Mouse (Mus musculus) retina, embryonic 14.5 days (tissue): ENCODE measurements around the gene Rpl23a.
A peak's percentile ranks its signal among the peaks of the same experiment; 100 is the strongest.

Source experiments
- DNase-seq: peaks from one replicate; pipeline ENCODE4 v3.0.0-alpha.2; 2015; ENCODE audit warnings: low spot score

The Rpl23a gene

GRCm38 (mm10) chr11:78167257-78167959, 16.0 kb downstream of the Rpl23a start:
- DNase-seq = no peak

- DNase-seq = no peak
These were observed 16.7 kb downstream of the Rpl23a start for GRCm38 (mm10) chr11:78166640-78167039.

GRCm38 (mm10) chr11:78166161-78166560, 17.2 kb downstream of the Rpl23a start:
- no peak for DNase-seq

- DNase-seq = no peak
These were observed 17.6 kb downstream of the Rpl23a start for GRCm38 (mm10) chr11:78165761-78166109.

GRCm38 (mm10) chr11:78164924-78165760, 18.2 kb downstream of the Rpl23a start, which contains the start of gene Traf4:
Gene Traf4 (minus strand): TSS chr11:78165589.
- peak; percentile 92 for DNase-seq

GRCm38 (mm10) chr11:78164604-78164923, 18.8 kb downstream of the Rpl23a start:
- no peak for DNase-seq

GRCm38 (mm10) chr11:78163681-78164603, 19.4 kb downstream of the Rpl23a start:
- peak; percentile 82 for DNase-seq

GRCm38 (mm10) chr11:78163045-78163444, 20.3 kb downstream of the Rpl23a start:
- no peak for DNase-seq

- no peak for DNase-seq
These were observed 20.9 kb downstream of the Rpl23a start for GRCm38 (mm10) chr11:78162504-78162903.

GRCm38 (mm10) chr11:78161968-78162367, 21.4 kb downstream of the Rpl23a start:
- no peak for DNase-seq

- no peak for DNase-seq
These were observed 22.2 kb downstream of the Rpl23a start for GRCm38 (mm10) chr11:78161169-78161568.

- DNase-seq = no peak
These were observed 22.7 kb downstream of the Rpl23a start for GRCm38 (mm10) chr11:78160675-78161074.

- DNase-seq = no peak
These were observed 23.2 kb downstream of the Rpl23a start for GRCm38 (mm10) chr11:78160171-78160570.

GRCm38 (mm10) chr11:78159557-78159956, 23.8 kb downstream of the Rpl23a start:
- no peak for DNase-seq

GRCm38 (mm10) chr11:78159096-78159495, 24.3 kb downstream of the Rpl23a start:
- peak; percentile 94 for DNase-seq

GRCm38 (mm10) chr11:78156156-78156699, 27.2 kb downstream of the Rpl23a start:
- no peak for DNase-seq

- DNase-seq = no peak
These were observed 27.7 kb downstream of the Rpl23a start for GRCm38 (mm10) chr11:78155674-78156073.

- DNase-seq = no peak
These were observed 29.6 kb downstream of the Rpl23a start for GRCm38 (mm10) chr11:78153778-78154177.

- DNase-seq = no peak
These were observed 30.8 kb downstream of the Rpl23a start for GRCm38 (mm10) chr11:78152299-78153231.

GRCm38 (mm10) chr11:78151161-78151560, 32.2 kb downstream of the Rpl23a start:
- DNase-seq = peak; percentile 45
